Mouse (Mus musculus): ENCODE data around the gene Cutal.

- TF ChIP-seq POLR2A (IDR thresholded peaks at IDR 0.05; ENCODE audit: borderline replicate concordance, insufficient read depth, low read length) (no peak), CTCF (IDR thresholded peaks at IDR 0.05; ENCODE audit: borderline replicate concordance, insufficient read depth, low read depth, low read length) (no peak)
Observed at GRCm38 (mm10) chr2:34913218-34914068, 39.2 kb downstream of the Cutal start, which contains the start of gene Phf19.

Data from cerebellum, adult 2 months (tissue).